Mouse (Mus musculus): ENCODE results near the gene Arid1a.

DNA sequence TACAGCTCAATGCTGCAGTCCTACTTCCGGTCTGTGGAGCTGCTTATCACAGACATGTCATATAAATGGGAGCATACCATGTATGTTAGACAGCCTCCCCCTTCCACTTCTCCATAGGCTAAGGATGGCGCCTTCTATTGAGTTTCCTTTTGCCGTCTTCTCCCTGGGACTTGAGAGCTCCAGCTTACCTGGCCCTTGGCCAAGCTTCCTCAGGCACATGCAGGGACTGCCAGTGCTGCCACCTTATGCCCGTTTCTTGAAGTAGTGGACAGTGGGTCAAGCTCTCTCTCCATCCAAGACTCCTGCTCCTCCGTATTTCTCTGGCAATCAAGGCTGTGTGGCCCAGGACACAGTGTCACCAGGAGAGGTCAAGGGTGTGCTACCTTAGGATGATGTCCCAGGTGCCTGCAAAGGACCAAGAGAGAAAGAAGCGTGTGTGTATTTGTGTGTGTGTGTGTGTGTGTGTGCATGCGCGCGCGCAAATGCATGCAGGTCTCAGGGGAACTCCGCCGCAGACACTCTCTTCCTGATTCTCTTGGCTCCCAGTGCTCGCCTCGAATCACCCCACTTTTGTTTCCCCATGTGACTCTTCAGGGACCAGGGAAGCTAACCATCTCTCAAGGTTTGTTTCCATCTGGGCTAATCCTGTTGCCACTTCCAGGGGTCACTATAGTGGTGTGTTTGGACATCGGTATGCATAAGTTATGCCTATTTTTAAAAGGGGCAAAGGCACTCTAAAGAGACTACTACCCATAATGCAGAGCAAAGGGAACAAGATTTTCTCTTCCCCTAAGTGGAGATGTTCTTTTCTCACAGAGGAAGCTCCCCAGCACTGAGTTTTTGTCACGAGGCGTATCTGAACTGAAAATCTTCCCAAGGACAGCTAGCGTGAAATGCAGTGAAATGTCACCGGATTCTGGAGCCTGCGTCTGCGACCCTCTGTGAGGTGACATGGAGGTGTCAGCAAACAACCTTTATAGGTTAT lies 18.3 kb upstream of the Arid1a start:
- TF ChIP-seq CTCF (IDR thresholded peaks at IDR 0.05; ENCODE audit: insufficient read depth, low read depth, low read length) (peak; percentile 37; the same call in 1 of the 2 replicates), POLR2A (IDR thresholded peaks at IDR 0.05; ENCODE audit: insufficient read depth, low read depth, low read length) (no peak)
